14 mouse cellular contexts compared by ENCODE assay signal in genomic region chr6:114857996-114858721, GRCm38 (mm10).
A peak's percentile ranks its signal among the peaks of the same experiment; 100 is the strongest.
DNase-seq lines count a peak whose midpoint lies in the region; ATAC-seq and TF ChIP-seq lines count a peak whose summit lies in the region.
"Had no signal": no experiment of that assay in that cellular context is flagged by ENCODE, and none has a peak within 500 bp of the region (broad histone marks: within the 10 kb centered on the region; RNA-seq: fewer than 3 reads in every experiment).

No protein-coding gene starts in this region.

- no peak for TF ChIP-seq POLR2A in liver, adult 2 months (IDR thresholded peaks at IDR 0.05; ENCODE audit: extremely low read depth, insufficient read depth, low read length)

- no peak overlapping the region for H3K4me3 ChIP-seq in heart, embryonic 15.5 days
- H3K4me3 ChIP-seq in heart, embryonic 10.5 days, result no peak overlapping the region
- H3K4me3 ChIP-seq in liver, adult 2 months (ENCODE audit: insufficient read depth, low read depth, low read length), result no peak overlapping the region
- H3K4me3 ChIP-seq in liver, embryonic 12.5 days, result no peak overlapping the region
- no peak overlapping the region for H3K4me3 ChIP-seq in limb, embryonic 10.5 days

- H3K36me3 ChIP-seq in heart, embryonic 15.5 days, result peaks cover 28% of the 10 kb centered on the region
- H3K36me3 ChIP-seq in heart, embryonic 10.5 days, result peaks cover 41% of the 10 kb centered on the region
- peaks cover 13% of the 10 kb centered on the region; the same call in 1 of the 2 replicates for H3K36me3 ChIP-seq in liver, adult 2 months (ENCODE audit: control insufficient read depth, insufficient read depth, low read length)
- H3K36me3 ChIP-seq in liver, embryonic 12.5 days, result peaks cover 47% of the 10 kb centered on the region
- peaks cover 48% of the 10 kb centered on the region for H3K36me3 ChIP-seq in limb, embryonic 10.5 days

- peak; percentile 72 for DNase-seq in adrenal gland, postnatal 14 days
- DNase-seq in adrenal gland, postnatal 25 days, result no peak
- no peak for DNase-seq in heart, embryonic 10.5 days (ENCODE audit: low spot score)
- DNase-seq in liver, adult 2 months (ENCODE audit: extremely low read depth, low read depth, low spot score), result peak; percentile 79
- DNase-seq in limb, embryonic 10.5 days (ENCODE audit: low spot score), result no peak
- DNase-seq in urinary bladder, postnatal 25 days (ENCODE audit: low spot score), result no peak
- DNase-seq: cerebellum, postnatal 25 days; forebrain, postnatal 0 days; heart, adult 18-20 months; kidney, adult 8-10 months; lung, embryonic 14.5 days had no signal

- H3K27ac ChIP-seq in heart, embryonic 15.5 days, result peak overlapping the region; percentile 40; the same call in 1 of the 2 replicates
- H3K27ac ChIP-seq in heart, embryonic 10.5 days, result no peak overlapping the region
- peak overlapping the region; percentile 3; the same call in 1 of the 2 replicates for H3K27ac ChIP-seq in liver, adult 2 months (replicated peaks; ENCODE audit: insufficient read depth, low read depth, low read length)
- no peak overlapping the region for H3K27ac ChIP-seq in liver, embryonic 12.5 days
- H3K27ac ChIP-seq in limb, embryonic 10.5 days, result peak overlapping the region; percentile 53; the same call in 1 of the 2 replicates

- no peaks in the 10 kb centered on the region for H3K9me3 ChIP-seq in heart, embryonic 15.5 days (replicated peaks)
- no peaks in the 10 kb centered on the region for H3K9me3 ChIP-seq in heart, embryonic 10.5 days
- H3K9me3 ChIP-seq in liver, embryonic 12.5 days (replicated peaks), result no peaks in the 10 kb centered on the region
- no peaks in the 10 kb centered on the region for H3K9me3 ChIP-seq in limb, embryonic 10.5 days (replicated peaks)

- H3K4me1 ChIP-seq in heart, embryonic 15.5 days (replicated peaks), result peaks cover 70% of the 10 kb centered on the region
- peaks cover 88% of the 10 kb centered on the region for H3K4me1 ChIP-seq in heart, embryonic 10.5 days
- H3K4me1 ChIP-seq in liver, adult 2 months (ENCODE audit: control insufficient read depth, insufficient read depth, low read length), result peaks cover 5% of the 10 kb centered on the region; the same call in 1 of the 2 replicates
- peaks cover 28% of the 10 kb centered on the region for H3K4me1 ChIP-seq in liver, embryonic 12.5 days
- peaks cover 47% of the 10 kb centered on the region for H3K4me1 ChIP-seq in limb, embryonic 10.5 days

- H3K27me3 ChIP-seq in heart, embryonic 15.5 days, result no peaks in the 10 kb centered on the region
- H3K27me3 ChIP-seq in heart, embryonic 10.5 days (ENCODE audit: insufficient read depth, poor library complexity, severe bottlenecking), result no peaks in the 10 kb centered on the region
- H3K27me3 ChIP-seq in liver, adult 2 months (ENCODE audit: control insufficient read depth, insufficient read depth, low read length), result no peaks in the 10 kb centered on the region
- H3K27me3 ChIP-seq in liver, embryonic 12.5 days (replicated peaks), result no peaks in the 10 kb centered on the region; the same call in 1 of the 2 replicates
- H3K27me3 ChIP-seq in limb, embryonic 10.5 days (ENCODE audit: low read depth, poor library complexity, severe bottlenecking), result no peaks in the 10 kb centered on the region

- H3K9ac ChIP-seq in heart, embryonic 15.5 days, result no peak overlapping the region
- no peak overlapping the region for H3K9ac ChIP-seq in liver, adult 2 months (ENCODE audit: low read depth, low read length)
- no peak overlapping the region for H3K9ac ChIP-seq in liver, embryonic 12.5 days
- H3K9ac ChIP-seq: forebrain, postnatal 0 days; lung, embryonic 14.5 days had no signal

- no peak for ATAC-seq in heart, embryonic 15.5 days (replicated peaks; ENCODE audit: insufficient number of reproducible peaks, insufficient read depth, low FRiP score, low read depth)
- no peak for ATAC-seq in liver, embryonic 12.5 days
- ATAC-seq: forebrain, postnatal 0 days; hindbrain, embryonic 16.5 days had no signal

- H3K4me2 ChIP-seq in heart, embryonic 15.5 days, result no peak overlapping the region
- no peak overlapping the region for H3K4me2 ChIP-seq in liver, embryonic 12.5 days
- H3K4me2 ChIP-seq: lung, embryonic 14.5 days had no signal

- 80% methylated on average over 3 of the region's 3 CpGs for WGBS in heart, embryonic 15.5 days
- 81% methylated on average over 3 of the region's 3 CpGs for WGBS in heart, embryonic 10.5 days
- 32% methylated on average over 3 of the region's 3 CpGs for WGBS in liver, adult 2 months
- 68% methylated on average over 3 of the region's 3 CpGs for WGBS in liver, embryonic 12.5 days (ENCODE audit: insufficient replicate concordance)
- 81% methylated on average over 3 of the region's 3 CpGs for WGBS in limb, embryonic 10.5 days

- H3K79me2 ChIP-seq in liver, adult 2 months (ENCODE audit: control insufficient read depth, insufficient read depth, low read length), result no peaks in the 10 kb centered on the region

- no peak for TF ChIP-seq CTCF in liver, adult 2 months (IDR thresholded peaks at IDR 0.05; ENCODE audit: low read depth, low read length)

Comparison
In these comparisons a context has a peak if more than half of its experiments do, and no peak if none do; other contexts are left out.
1. DNase-seq: peak in adrenal gland, postnatal 14 days (single experiment) and liver, adult 2 months (single experiment); none in adrenal gland, postnatal 25 days (single experiment), heart, embryonic 10.5 days (single experiment), limb, embryonic 10.5 days (single experiment) and urinary bladder, postnatal 25 days (single experiment).
2. H3K27ac ChIP-seq: peak in heart, embryonic 15.5 days (single experiment), liver, adult 2 months (single experiment) and limb, embryonic 10.5 days (single experiment); none in heart, embryonic 10.5 days (single experiment) and liver, embryonic 12.5 days (single experiment).